Mouse (Mus musculus): ENCODE results near the gene Afap1l2. TPM values are rescaled to one million over a fixed set of nuclear protein-coding genes. Genes with fewer than 3 reads are reported as not detected.

Afap1l2 gene
- polyA plus RNA-seq, 1 experiment, result not detected

- no peaks in the 10 kb centered on the region for H3K4me1 ChIP-seq (ENCODE audit: control insufficient read depth)
- no peaks in the 10 kb centered on the region for H3K36me3 ChIP-seq (ENCODE audit: control insufficient read depth)
- TF ChIP-seq TAL1 (IDR thresholded peaks at IDR 0.05; ENCODE audit: low read length) (no peak), GATA1 (IDR thresholded peaks at IDR 0.05; ENCODE audit: low read length) (no peak)
- H3K4me3 ChIP-seq (replicated peaks), result no peak overlapping the region
- H3K27me3 ChIP-seq (ENCODE audit: control insufficient read depth), result peaks cover 25% of the 10 kb centered on the region
- no peaks in the 10 kb centered on the region for H3K9me3 ChIP-seq (ENCODE audit: control insufficient read depth, low read length)
Observed at GRCm38 (mm10) chr19:57012068-57012467, 4.0 kb upstream of the Afap1l2 start.

GRCm38 (mm10) chr19:57010064-57010463 is 2.0 kb upstream of the Afap1l2 start:
- TF ChIP-seq TAL1 (IDR thresholded peaks at IDR 0.05; ENCODE audit: low read length), result no peak
- no peak for TF ChIP-seq GATA1 (IDR thresholded peaks at IDR 0.05; ENCODE audit: low read length)
- Histone ChIP-seq H3K4me1 (ENCODE audit: control insufficient read depth) (no peaks in the 10 kb centered on the region), H3K4me3 (replicated peaks) (no peak overlapping the region), H3K36me3 (ENCODE audit: control insufficient read depth) (no peaks in the 10 kb centered on the region), H3K27me3 (ENCODE audit: control insufficient read depth) (peaks cover 28% of the 10 kb centered on the region), H3K9me3 (ENCODE audit: control insufficient read depth, low read length) (no peaks in the 10 kb centered on the region)

GRCm38 (mm10) chr19:57009653-57010052 is 1.6 kb upstream of the Afap1l2 start:
- no peak overlapping the region for H3K4me3 ChIP-seq (replicated peaks)
- H3K27me3 ChIP-seq (ENCODE audit: control insufficient read depth), result peaks cover 28% of the 10 kb centered on the region
- no peak for TF ChIP-seq GATA1 (IDR thresholded peaks at IDR 0.05; ENCODE audit: low read length)
- TF ChIP-seq TAL1 (IDR thresholded peaks at IDR 0.05; ENCODE audit: low read length), result no peak
- H3K4me1 ChIP-seq (ENCODE audit: control insufficient read depth), result no peaks in the 10 kb centered on the region
- H3K9me3 ChIP-seq (ENCODE audit: control insufficient read depth, low read length), result no peaks in the 10 kb centered on the region
- no peaks in the 10 kb centered on the region for H3K36me3 ChIP-seq (ENCODE audit: control insufficient read depth)

GRCm38 (mm10) chr19:57007291-57007690 is 737 bp downstream of the Afap1l2 start:
- no peaks in the 10 kb centered on the region for H3K36me3 ChIP-seq (ENCODE audit: control insufficient read depth)
- H3K27me3 ChIP-seq (ENCODE audit: control insufficient read depth), result peaks cover 28% of the 10 kb centered on the region
- H3K4me3 ChIP-seq (replicated peaks), result no peak overlapping the region

GRCm38 (mm10) chr19:57006841-57007240 is 1.2 kb downstream of the Afap1l2 start:
- H3K27me3 ChIP-seq (ENCODE audit: control insufficient read depth), result peaks cover 28% of the 10 kb centered on the region
- no peak overlapping the region for H3K4me3 ChIP-seq (replicated peaks)
- no peaks in the 10 kb centered on the region for H3K36me3 ChIP-seq (ENCODE audit: control insufficient read depth)
- no peaks in the 10 kb centered on the region for H3K9me3 ChIP-seq (ENCODE audit: control insufficient read depth, low read length)
- H3K4me1 ChIP-seq (ENCODE audit: control insufficient read depth), result no peaks in the 10 kb centered on the region
- TF ChIP-seq TAL1 (IDR thresholded peaks at IDR 0.05; ENCODE audit: low read length), result no peak
- TF ChIP-seq GATA1 (IDR thresholded peaks at IDR 0.05; ENCODE audit: low read length), result no peak

More at GRCm38 (mm10) chr19:57007291-57007690, 737 bp downstream of the Afap1l2 start:
- no peaks in the 10 kb centered on the region for H3K9me3 ChIP-seq (ENCODE audit: control insufficient read depth, low read length)
- no peaks in the 10 kb centered on the region for H3K4me1 ChIP-seq (ENCODE audit: control insufficient read depth)
- TF ChIP-seq TAL1 (IDR thresholded peaks at IDR 0.05; ENCODE audit: low read length) (no peak), GATA1 (IDR thresholded peaks at IDR 0.05; ENCODE audit: low read length) (no peak)

GRCm38 (mm10) chr19:57005062-57005461 is 3.0 kb downstream of the Afap1l2 start:
- Histone ChIP-seq H3K36me3 (ENCODE audit: control insufficient read depth) (no peaks in the 10 kb centered on the region), H3K4me1 (ENCODE audit: control insufficient read depth) (no peaks in the 10 kb centered on the region), H3K27me3 (ENCODE audit: control insufficient read depth) (peaks cover 28% of the 10 kb centered on the region), H3K9me3 (ENCODE audit: control insufficient read depth, low read length) (no peaks in the 10 kb centered on the region), H3K4me3 (replicated peaks) (no peak overlapping the region)
- no peak for TF ChIP-seq GATA1 (IDR thresholded peaks at IDR 0.05; ENCODE audit: low read length)
- no peak for TF ChIP-seq TAL1 (IDR thresholded peaks at IDR 0.05; ENCODE audit: low read length)

- Histone ChIP-seq H3K4me1 (ENCODE audit: control insufficient read depth) (no peaks in the 10 kb centered on the region), H3K36me3 (ENCODE audit: control insufficient read depth) (no peaks in the 10 kb centered on the region), H3K27me3 (ENCODE audit: control insufficient read depth) (peaks cover 17% of the 10 kb centered on the region), H3K4me3 (replicated peaks) (no peak overlapping the region), H3K9me3 (ENCODE audit: control insufficient read depth, low read length) (no peaks in the 10 kb centered on the region)
- TF ChIP-seq GATA1 (IDR thresholded peaks at IDR 0.05; ENCODE audit: low read length) (no peak), TAL1 (IDR thresholded peaks at IDR 0.05; ENCODE audit: low read length) (no peak)
Observed at GRCm38 (mm10) chr19:57003460-57003810, 4.6 kb downstream of the Afap1l2 start.

GRCm38 (mm10) chr19:57002741-57003459 is 5.1 kb downstream of the Afap1l2 start:
- H3K36me3 ChIP-seq (ENCODE audit: control insufficient read depth), result no peaks in the 10 kb centered on the region
- H3K27me3 ChIP-seq (ENCODE audit: control insufficient read depth), result peaks cover 11% of the 10 kb centered on the region
- TF ChIP-seq GATA1 (IDR thresholded peaks at IDR 0.05; ENCODE audit: low read length) (no peak), TAL1 (IDR thresholded peaks at IDR 0.05; ENCODE audit: low read length) (no peak)
- no peak overlapping the region for H3K4me3 ChIP-seq (replicated peaks)
- H3K4me1 ChIP-seq (ENCODE audit: control insufficient read depth), result no peaks in the 10 kb centered on the region
- H3K9me3 ChIP-seq (ENCODE audit: control insufficient read depth, low read length), result no peaks in the 10 kb centered on the region

- Histone ChIP-seq H3K4me1 (ENCODE audit: control insufficient read depth) (no peaks in the 10 kb centered on the region), H3K27me3 (ENCODE audit: control insufficient read depth) (peaks cover 2% of the 10 kb centered on the region), H3K9me3 (ENCODE audit: control insufficient read depth, low read length) (no peaks in the 10 kb centered on the region), H3K36me3 (ENCODE audit: control insufficient read depth) (no peaks in the 10 kb centered on the region), H3K4me3 (replicated peaks) (no peak overlapping the region)
- no peak for TF ChIP-seq TAL1 (IDR thresholded peaks at IDR 0.05; ENCODE audit: low read length)
- no peak for TF ChIP-seq GATA1 (IDR thresholded peaks at IDR 0.05; ENCODE audit: low read length)
Observed at GRCm38 (mm10) chr19:57001926-57002325, 6.1 kb downstream of the Afap1l2 start.

GRCm38 (mm10) chr19:57000592-57000991 is 7.4 kb downstream of the Afap1l2 start:
- Histone ChIP-seq H3K36me3 (ENCODE audit: control insufficient read depth) (no peaks in the 10 kb centered on the region), H3K9me3 (ENCODE audit: control insufficient read depth, low read length) (no peaks in the 10 kb centered on the region), H3K27me3 (ENCODE audit: control insufficient read depth) (no peaks in the 10 kb centered on the region), H3K4me3 (replicated peaks) (no peak overlapping the region), H3K4me1 (ENCODE audit: control insufficient read depth) (no peaks in the 10 kb centered on the region)
- TF ChIP-seq TAL1 (IDR thresholded peaks at IDR 0.05; ENCODE audit: low read length) (no peak), GATA1 (IDR thresholded peaks at IDR 0.05; ENCODE audit: low read length) (no peak)
